Mouse (Mus musculus) retina, postnatal 1 day (tissue): Measurements from ENCODE around the gene Pax4.

Experiments used
- DNase-seq: peaks from one replicate; pipeline ENCODE4 v3.0.0-alpha.2; 2012

Gene Pax4

GRCm38 (mm10) chr6:28396051-28396852 is 52.9 kb downstream of the Pax4 start:
- DNase-seq: no peak
